Mouse (Mus musculus): ENCODE data around the gene Nxnl1.
"Not testable (repeated sequence)": the region's sequence is repeated elsewhere in the genome, so short reads cannot be mapped to it uniquely, and the experiment has no call there.

DNA sequence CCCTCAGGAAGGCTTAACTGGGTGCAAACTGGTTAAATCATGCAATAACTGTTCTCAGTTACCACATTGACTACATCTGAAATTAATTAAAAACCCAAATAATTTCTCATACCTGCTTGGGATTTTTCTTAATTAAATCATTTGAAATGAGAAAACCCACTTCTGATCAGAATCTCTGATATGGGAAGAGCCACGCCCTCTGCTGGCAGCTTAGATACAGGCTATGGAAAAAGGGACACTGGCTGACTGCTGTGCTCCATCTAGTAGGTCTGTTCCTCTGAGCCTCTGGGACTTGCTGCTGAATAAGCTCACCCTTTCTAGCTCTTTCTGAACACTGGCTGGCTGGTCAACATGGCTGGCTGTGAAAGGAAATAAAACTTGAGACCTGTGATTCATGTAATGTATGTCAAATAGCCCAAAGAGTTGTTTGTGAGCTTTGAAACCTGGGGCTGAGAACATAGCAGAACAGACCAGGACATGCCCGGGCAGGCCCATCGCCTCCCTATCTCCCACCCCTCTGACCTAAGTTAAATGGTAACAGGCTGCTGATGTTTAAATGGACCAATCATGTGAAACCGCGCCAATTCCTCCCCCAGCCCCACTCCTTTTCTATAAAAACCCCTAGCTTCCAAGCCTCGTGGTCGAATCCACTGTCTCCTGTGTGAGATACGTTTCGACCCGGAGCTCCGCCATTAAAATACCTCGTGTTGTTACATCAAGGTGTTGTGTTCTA, 35.5 kb downstream of the Nxnl1 start:
- TF ChIP-seq CTCF (IDR thresholded peaks at IDR 0.05; ENCODE audit: low read depth, low read length) = peak; percentile 40
- not testable (repeated sequence) for TF ChIP-seq POLR2A (IDR thresholded peaks at IDR 0.05; ENCODE audit: extremely low read depth, insufficient read depth, low read length)
